Mouse (Mus musculus) megakaryocyte, embryonic 14.5 days (primary cell): ENCODE measurements around the gene Gse1.

Experiments
- FLI1 ChIP-seq: IDR thresholded peaks from 2 replicates; pipeline ENCODE4 v1.6.1; 2012; ENCODE audit warnings: low read length, inconsistent platforms, mixed read lengths
- GATA1 ChIP-seq: IDR thresholded peaks from 3 replicates; pipeline ENCODE4 v1.6.1; 2012; ENCODE audit warnings: mixed read lengths, low read length, inconsistent platforms, borderline replicate concordance

GRCm38 (mm10) chr8:120577821-120578220 lies 349.6 kb downstream of the Gse1 start:
- TF ChIP-seq GATA1 = no peak
- no peak for TF ChIP-seq FLI1
